Mouse (Mus musculus) intestine, postnatal 0 days (tissue): ENCODE measurements around the gene Casp3. TPM values are rescaled to one million over a fixed set of nuclear protein-coding genes. Genes with fewer than 3 reads are reported as not detected.

Source experiments
- ATAC-seq: fragments of 200-750 bp; cut with Nextera tagmentation; 2 replicates; pipeline ENCODE4 v1.8.0; 2017; ENCODE audit warnings: mild to moderate bottlenecking, moderate TSS enrichment, moderate library complexity
- H3K27ac ChIP-seq: fragments of 300-500 bp; sonication (generic); 2 replicates; pipeline ENCODE4 v1.5.1; 2014; ENCODE audit warnings: mild to moderate bottlenecking, low read depth, low read length, moderate library complexity
- H3K27me3 ChIP-seq: fragments of 300-500 bp; sonication (generic); replicated peaks from 2 replicates; pipeline ENCODE4 v1.6.1; 2014; ENCODE audit warnings: low read length, mixed read lengths; ENCODE audit not compliant: control insufficient read depth, insufficient read depth
- H3K36me3 ChIP-seq: fragments of 300-500 bp; sonication (generic); 2 replicates; pipeline ENCODE4 v1.6.1; 2014; ENCODE audit warnings: mild to moderate bottlenecking, moderate library complexity; ENCODE audit not compliant: control insufficient read depth, insufficient read depth
- H3K4me1 ChIP-seq: fragments of 300-500 bp; sonication (generic); replicated peaks from 2 replicates; pipeline ENCODE4 v1.6.1; 2014; ENCODE audit warnings: antibody characterized with exemption, low read length, mixed read lengths; ENCODE audit not compliant: control insufficient read depth, insufficient read depth
- H3K4me2 ChIP-seq: fragments of 300-500 bp; sonication (generic); replicated peaks from 2 replicates; pipeline ENCODE4 v1.6.1; 2014; ENCODE audit warnings: low read depth, mild to moderate bottlenecking, moderate library complexity
- H3K4me3 ChIP-seq: fragments of 300-500 bp; sonication (generic); 2 replicates; pipeline ENCODE4 v1.5.1; 2014; ENCODE audit warnings: low read depth, low read length
- H3K9ac ChIP-seq: fragments of 300-500 bp; sonication (generic); 2 replicates; pipeline ENCODE4 v1.6.1; 2014; ENCODE audit warnings: mild to moderate bottlenecking, low read depth, low read length
- H3K9me3 ChIP-seq: fragments of 300-500 bp; sonication (generic); 2 replicates; pipeline ENCODE4 v1.6.1; 2016; ENCODE audit warnings: mixed run types; ENCODE audit not compliant: control insufficient read depth
- CTCF ChIP-seq: sonication (generic); IDR thresholded peaks from 2 replicates; pipeline ENCODE4 v1.5.1; 2016; ENCODE audit warnings: low read depth, mild to moderate bottlenecking, control low read depth, antibody characterized with exemption, moderate library complexity
- WGBS: fragments of 180-500 bp; shearing (Covaris S2); extraction: QIAGEN DNeasy Blood & Tissue Kit; methylation state at CpG from one replicate; pipeline ENCODE4 v1.1.7; 2014; 5-methylcytosine and 5-hydroxymethylcytosine counted together
- polyA plus RNA-seq: library from polyadenylated mRNA; unstranded; fragments of >200 nt; fragmentation: Nextera tagmentation; extraction: Ambion mirVana; gene quantifications from 2 replicates; pipeline ENCODE4 v1.2.1, GENCODE M21; 2015

Casp3 gene
- polyA plus RNA-seq, 1 experiment from 2014 or later: 48.7 TPM

- Histone ChIP-seq H3K27ac (no peak overlapping the region), H3K4me3 (no peak overlapping the region), H3K4me1 (no peaks in the 10 kb centered on the region), H3K27me3 (no peaks in the 10 kb centered on the region), H3K36me3 (peaks cover 30% of the 10 kb centered on the region), H3K9me3 (no peaks in the 10 kb centered on the region), H3K4me2 (no peak overlapping the region), H3K9ac (no peak overlapping the region)
- no peak for TF ChIP-seq CTCF
- ATAC-seq: no peak
- 83% methylated on average over 5 of the region's 5 CpGs for WGBS
Observed at GRCm38 (mm10) chr8:46639852-46640251, 22.8 kb downstream of the Casp3 start.

- no peak for TF ChIP-seq CTCF
- WGBS: 87% methylated on average over 5 of the region's 5 CpGs
- Histone ChIP-seq H3K27ac (no peak overlapping the region), H3K4me2 (no peak overlapping the region), H3K4me1 (no peaks in the 10 kb centered on the region), H3K9ac (no peak overlapping the region), H3K36me3 (peaks cover 18% of the 10 kb centered on the region), H3K9me3 (no peaks in the 10 kb centered on the region), H3K27me3 (no peaks in the 10 kb centered on the region), H3K4me3 (no peak overlapping the region)
- ATAC-seq: no peak
Observed at GRCm38 (mm10) chr8:46641272-46641671, 24.2 kb downstream of the Casp3 start.

- Histone ChIP-seq H3K27me3 (no peaks in the 10 kb centered on the region), H3K27ac (no peak overlapping the region), H3K9me3 (no peaks in the 10 kb centered on the region), H3K9ac (no peak overlapping the region), H3K4me3 (no peak overlapping the region), H3K4me2 (no peak overlapping the region), H3K36me3 (no peaks in the 10 kb centered on the region), H3K4me1 (no peaks in the 10 kb centered on the region)
- no peak for ATAC-seq
- TF ChIP-seq CTCF: no peak
- 70% methylated on average over 4 of the region's 4 CpGs for WGBS
Observed at GRCm38 (mm10) chr8:46648421-46648820, 31.3 kb downstream of the Casp3 start.

- ATAC-seq: no peak
- Histone ChIP-seq H3K36me3 (no peaks in the 10 kb centered on the region), H3K4me2 (no peak overlapping the region), H3K9me3 (no peaks in the 10 kb centered on the region), H3K27ac (no peak overlapping the region), H3K4me1 (no peaks in the 10 kb centered on the region), H3K9ac (no peak overlapping the region), H3K27me3 (no peaks in the 10 kb centered on the region), H3K4me3 (no peak overlapping the region)
- no peak for TF ChIP-seq CTCF
- 58% methylated on average over 9 of the region's 9 CpGs for WGBS
Observed at GRCm38 (mm10) chr8:46651872-46652271, 34.8 kb downstream of the Casp3 start.

- Histone ChIP-seq H3K4me2 (no peak overlapping the region), H3K9ac (no peak overlapping the region), H3K9me3 (no peaks in the 10 kb centered on the region), H3K36me3 (no peaks in the 10 kb centered on the region), H3K4me3 (no peak overlapping the region), H3K27ac (no peak overlapping the region), H3K27me3 (no peaks in the 10 kb centered on the region), H3K4me1 (no peaks in the 10 kb centered on the region)
- no peak for ATAC-seq
- WGBS: 68% methylated on average over 2 of the region's 2 CpGs
- TF ChIP-seq CTCF: no peak
Observed at GRCm38 (mm10) chr8:46655919-46656318, 38.8 kb downstream of the Casp3 start.

GRCm38 (mm10) chr8:46671496-46671895, 54.4 kb downstream of the Casp3 start:
- no peak overlapping the region for H3K27ac ChIP-seq
- H3K4me2 ChIP-seq: no peak overlapping the region
- H3K4me1 ChIP-seq: no peaks in the 10 kb centered on the region
- peak; percentile 79 for TF ChIP-seq CTCF
- no peak overlapping the region for H3K4me3 ChIP-seq
- 0 out of 2 replicates have a peak, but pooled peaks cover 3% of the 10 kb centered on the region for H3K9me3 ChIP-seq
- no peak overlapping the region for H3K9ac ChIP-seq
- no peaks in the 10 kb centered on the region for H3K36me3 ChIP-seq
- no peak for ATAC-seq
- WGBS: 0% methylated on average over 2 of the region's 2 CpGs
- no peaks in the 10 kb centered on the region for H3K27me3 ChIP-seq
